Mouse (Mus musculus) hindbrain, embryonic 14.5 days (tissue): Measurements from ENCODE around the gene Slc16a9. TPM values are rescaled to one million over a fixed set of nuclear protein-coding genes. Genes with fewer than 3 reads are reported as not detected.

ENCODE experiments used
- ATAC-seq: fragments of 200-750 bp; cut with Nextera tagmentation; 2 replicates; pipeline ENCODE4 v1.8.0; 2017; ENCODE audit warnings: moderate number of reproducible peaks, mild to moderate bottlenecking, moderate TSS enrichment, moderate library complexity; ENCODE audit not compliant: low FRiP score
- DNase-seq: peaks from one replicate; pipeline ENCODE4 v3.0.0-alpha.2; 2015; ENCODE audit warnings: low spot score
- H3K27ac ChIP-seq: fragments of 300-500 bp; sonication (generic); 2 replicates; pipeline ENCODE4 v1.5.1; 2014; ENCODE audit warnings: mild to moderate bottlenecking, moderate library complexity
- H3K27me3 ChIP-seq: fragments of 300-500 bp; sonication (generic); 2 replicates; pipeline ENCODE4 v1.6.1; 2014; ENCODE audit warnings: mild to moderate bottlenecking, low read length, mixed read lengths; ENCODE audit not compliant: control insufficient read depth, insufficient read depth
- H3K36me3 ChIP-seq: fragments of 300-500 bp; sonication (generic); replicated peaks from 2 replicates; pipeline ENCODE4 v1.6.1; 2014; ENCODE audit not compliant: control insufficient read depth, insufficient read depth
- H3K4me1 ChIP-seq: fragments of 300-500 bp; sonication (generic); replicated peaks from 2 replicates; pipeline ENCODE4 v1.6.1; 2014; ENCODE audit warnings: antibody characterized with exemption, low read length, mixed read lengths; ENCODE audit not compliant: control insufficient read depth, insufficient read depth
- H3K4me2 ChIP-seq: fragments of 300-500 bp; sonication (generic); replicated peaks from 2 replicates; pipeline ENCODE4 v1.6.1; 2014; ENCODE audit warnings: mild to moderate bottlenecking, moderate library complexity
- H3K4me3 ChIP-seq: fragments of 300-500 bp; sonication (generic); replicated peaks from 2 replicates; pipeline ENCODE4 v1.5.1; 2014; ENCODE audit warnings: mild to moderate bottlenecking, low read length
- H3K9ac ChIP-seq: fragments of 300-500 bp; sonication (generic); 2 replicates; pipeline ENCODE4 v1.6.1; 2014
- H3K9me3 ChIP-seq: fragments of 300-500 bp; sonication (generic); 2 replicates; pipeline ENCODE4 v1.6.1; 2016; ENCODE audit warnings: low read length; ENCODE audit not compliant: control insufficient read depth
- WGBS: fragments of 180-500 bp; shearing (Covaris S2); extraction: QIAGEN DNeasy Blood & Tissue Kit; methylation state at CpG from one replicate; pipeline ENCODE4 v1.1.7; 2014; 5-methylcytosine and 5-hydroxymethylcytosine counted together
- polyA plus RNA-seq: library from polyadenylated mRNA; unstranded; fragments of >200 nt; fragmentation: Nextera tagmentation; extraction: Ambion mirVana; gene quantifications from 2 replicates; pipeline ENCODE4 v1.2.1, GENCODE M21; 2014

The Slc16a9 gene
- polyA plus RNA-seq, 1 experiment from 2014 or later = 2.6 TPM

DNA sequence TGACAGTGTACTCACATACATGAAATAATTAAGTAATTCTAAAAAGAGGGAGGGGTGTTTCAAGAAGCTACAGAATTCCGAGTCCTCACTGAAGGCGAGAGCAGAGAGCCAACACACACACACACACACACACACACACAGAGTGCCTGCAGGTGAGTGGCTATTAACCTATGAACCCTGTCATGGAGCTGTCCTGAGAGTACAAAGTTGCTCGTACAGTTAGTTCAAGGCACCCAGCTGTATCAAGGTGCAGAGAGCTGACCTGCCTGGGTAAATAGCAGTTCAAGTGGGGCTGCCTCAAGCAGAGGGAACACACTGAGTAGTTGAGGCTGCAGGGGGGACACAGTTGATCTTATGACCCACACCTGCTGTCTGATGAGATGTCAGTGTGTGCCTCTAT, 17.2 kb downstream of the Slc16a9 start:
- ATAC-seq (no peak), DNase-seq (no peak)
- Histone ChIP-seq H3K9ac (no peak overlapping the region), H3K4me2 (no peak overlapping the region), H3K4me1 (no peaks in the 10 kb centered on the region), H3K36me3 (no peaks in the 10 kb centered on the region), H3K4me3 (no peak overlapping the region), H3K27ac (no peak overlapping the region), H3K9me3 (no peaks in the 10 kb centered on the region), H3K27me3 (no peaks in the 10 kb centered on the region)
- WGBS = 93% methylated on average over 3 of the region's 3 CpGs

DNA sequence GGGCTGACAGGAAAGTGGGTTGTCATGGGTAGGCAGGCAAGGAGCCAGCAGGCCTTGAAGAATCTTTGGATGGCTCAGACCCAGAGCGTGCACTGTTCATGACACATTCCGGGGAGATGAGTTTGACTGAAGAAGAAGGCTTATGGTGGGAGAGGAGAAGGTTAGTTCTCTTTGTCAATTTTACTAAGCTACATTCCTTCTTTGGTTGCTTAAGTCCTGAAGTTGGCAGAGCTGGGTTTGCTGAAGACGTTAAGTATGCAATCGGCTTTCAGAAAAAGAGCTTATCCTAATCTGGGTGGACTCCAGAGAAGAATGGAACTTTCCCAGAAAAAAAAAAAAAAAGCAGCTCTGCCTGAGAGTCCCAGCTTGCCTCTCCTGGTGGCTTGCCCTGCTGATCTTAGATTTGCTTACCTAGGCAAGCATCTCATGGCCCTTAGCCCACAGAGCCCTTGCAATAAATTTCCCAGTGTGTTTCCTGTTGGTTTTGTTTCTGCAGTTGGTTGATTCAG, 18.8 kb downstream of the Slc16a9 start:
- Histone ChIP-seq H3K4me1 (no peaks in the 10 kb centered on the region), H3K4me3 (no peak overlapping the region), H3K4me2 (no peak overlapping the region), H3K9me3 (no peaks in the 10 kb centered on the region), H3K27me3 (no peaks in the 10 kb centered on the region), H3K27ac (no peak overlapping the region), H3K36me3 (no peaks in the 10 kb centered on the region), H3K9ac (no peak overlapping the region)
- no peak for DNase-seq
- ATAC-seq = no peak
- 76% methylated on average over 4 of the region's 4 CpGs for WGBS

DNA sequence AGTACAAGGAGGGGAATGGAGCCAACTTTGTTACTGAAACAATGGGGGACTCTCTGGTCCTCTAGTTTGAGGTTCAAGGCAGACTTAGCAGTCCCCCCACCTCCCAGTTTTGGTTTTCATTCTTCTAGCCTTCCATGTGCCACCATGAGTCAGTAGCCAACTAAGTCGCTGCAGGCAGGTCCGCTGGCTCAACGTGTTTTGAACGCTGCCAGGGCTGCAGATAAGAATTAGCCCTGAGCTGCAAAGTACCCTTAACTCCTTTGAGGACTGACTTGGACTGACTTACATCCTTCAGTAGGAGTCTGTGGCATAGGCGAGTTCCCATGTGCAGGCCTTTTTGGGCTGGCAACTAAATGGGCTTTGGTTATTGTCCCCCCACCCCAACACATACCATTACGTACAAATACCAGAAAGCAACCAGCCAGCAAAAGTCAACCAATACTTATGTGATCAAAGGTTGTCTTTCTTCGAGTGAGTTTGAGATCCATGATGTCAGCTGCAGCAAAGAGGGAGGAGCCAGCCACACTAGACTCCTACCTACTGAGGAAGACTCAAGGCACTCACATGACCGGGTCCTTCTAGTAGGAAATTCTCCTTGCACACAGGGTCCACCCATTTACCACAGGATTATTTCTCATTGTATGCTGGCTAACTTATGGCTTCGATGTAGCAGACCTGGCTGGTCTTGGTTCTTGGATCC, 19.6 kb downstream of the Slc16a9 start:
- no peak overlapping the region for H3K4me2 ChIP-seq
- WGBS = 89% methylated on average over 9 of the region's 9 CpGs
- no peak for ATAC-seq
- H3K36me3 ChIP-seq = no peaks in the 10 kb centered on the region
- H3K27ac ChIP-seq = no peak overlapping the region
- no peak overlapping the region for H3K9ac ChIP-seq
- H3K4me1 ChIP-seq = no peaks in the 10 kb centered on the region
- DNase-seq = no peak
- no peaks in the 10 kb centered on the region for H3K9me3 ChIP-seq
- H3K27me3 ChIP-seq = no peaks in the 10 kb centered on the region
- no peak overlapping the region for H3K4me3 ChIP-seq

DNA sequence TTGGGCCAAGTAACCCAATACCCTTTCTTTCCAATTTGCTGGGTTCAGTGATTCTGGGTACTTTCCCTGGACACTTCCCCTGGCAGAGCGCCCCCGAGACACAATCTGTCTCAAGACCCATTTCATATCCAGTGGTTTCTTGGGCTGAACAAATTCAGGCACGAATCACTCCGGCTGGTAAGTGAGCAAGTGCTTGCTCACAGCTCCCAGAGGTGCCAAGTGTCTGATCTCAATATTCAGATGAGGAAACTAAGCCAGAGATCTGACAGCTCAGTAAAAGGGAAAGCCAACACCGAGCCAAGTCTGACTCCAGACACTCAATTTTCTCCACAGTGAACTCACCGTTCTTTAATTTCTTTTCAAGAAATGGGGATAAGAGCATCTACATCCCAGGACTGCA, 21.6 kb downstream of the Slc16a9 start:
- no peak overlapping the region for H3K4me2 ChIP-seq
- H3K27me3 ChIP-seq = no peaks in the 10 kb centered on the region
- H3K9ac ChIP-seq = no peak overlapping the region
- H3K36me3 ChIP-seq = no peaks in the 10 kb centered on the region
- no peak for DNase-seq
- no peak for ATAC-seq
- no peak overlapping the region for H3K4me3 ChIP-seq
- no peak overlapping the region for H3K27ac ChIP-seq
- H3K9me3 ChIP-seq = no peaks in the 10 kb centered on the region
- H3K4me1 ChIP-seq = no peaks in the 10 kb centered on the region
- WGBS = 86% methylated on average over 6 of the region's 6 CpGs

DNA sequence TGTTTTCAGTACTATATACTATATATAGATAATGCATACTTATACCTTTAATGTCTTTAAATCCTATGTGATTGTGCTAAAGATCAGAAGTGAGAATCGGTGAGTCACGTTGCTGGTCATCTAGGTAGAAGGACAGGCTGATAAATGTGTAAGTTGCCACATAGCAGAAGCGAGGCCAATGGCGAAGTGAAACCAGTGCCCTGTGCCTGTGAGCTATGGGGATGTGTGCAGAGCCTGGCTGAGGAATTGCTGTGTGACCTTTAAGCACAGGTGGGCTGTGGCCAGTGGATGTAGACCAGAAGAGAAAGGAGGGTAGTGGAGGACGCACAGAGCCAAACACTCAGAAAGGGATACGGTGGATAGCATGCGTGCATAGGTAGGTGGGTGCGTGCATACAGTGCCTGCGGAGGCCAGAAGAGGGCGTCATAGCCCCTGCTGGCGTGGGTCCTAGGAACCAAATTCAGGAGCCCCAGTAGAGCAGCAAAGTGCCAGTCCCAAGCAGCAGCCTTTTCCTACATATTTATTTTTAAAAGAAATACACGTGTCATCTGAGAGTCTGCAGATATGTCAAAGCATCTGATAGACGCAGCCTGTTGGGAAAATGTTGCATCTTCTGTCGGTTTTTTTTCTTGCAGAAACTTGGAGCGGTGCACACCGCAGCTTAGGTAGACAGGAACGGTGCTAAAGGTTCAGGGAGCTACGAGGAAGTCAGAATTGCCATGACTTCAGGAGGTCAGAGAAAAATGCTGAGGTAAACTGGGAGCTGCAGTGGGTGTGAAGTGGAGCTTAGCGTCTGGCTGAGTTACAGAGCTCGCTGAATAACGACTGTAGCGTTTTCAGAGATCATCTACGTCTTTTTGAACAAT, 23.9 kb downstream of the Slc16a9 start:
- no peaks in the 10 kb centered on the region for H3K36me3 ChIP-seq
- no peaks in the 10 kb centered on the region for H3K4me1 ChIP-seq
- H3K4me2 ChIP-seq = no peak overlapping the region
- ATAC-seq (no peak), DNase-seq (no peak)
- no peak overlapping the region for H3K4me3 ChIP-seq
- no peak overlapping the region for H3K27ac ChIP-seq
- H3K9ac ChIP-seq = no peak overlapping the region
- WGBS = 79% methylated on average over 23 of the region's 23 CpGs
- no peaks in the 10 kb centered on the region for H3K9me3 ChIP-seq
- no peaks in the 10 kb centered on the region for H3K27me3 ChIP-seq

DNA sequence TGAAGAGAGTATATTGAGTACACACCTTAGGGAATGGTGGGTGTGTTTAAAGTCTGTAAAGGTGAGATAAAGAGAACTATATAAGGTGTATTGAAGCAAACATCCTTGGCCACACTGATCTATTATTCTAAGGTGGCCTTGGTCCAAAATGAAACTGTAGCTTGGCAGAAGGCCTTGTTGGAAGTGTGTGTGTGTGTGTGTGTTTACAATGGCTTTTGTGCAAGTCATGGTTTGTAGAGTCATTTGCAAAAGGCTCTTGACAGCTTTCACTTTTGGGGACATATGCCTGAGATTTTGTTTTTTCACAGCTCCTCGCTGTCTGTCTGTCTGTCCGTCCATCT, 24.5 kb downstream of the Slc16a9 start:
- Histone ChIP-seq H3K9ac (no peak overlapping the region), H3K27ac (no peak overlapping the region), H3K4me2 (no peak overlapping the region), H3K36me3 (no peaks in the 10 kb centered on the region), H3K4me3 (no peak overlapping the region), H3K9me3 (no peaks in the 10 kb centered on the region), H3K27me3 (no peaks in the 10 kb centered on the region), H3K4me1 (no peaks in the 10 kb centered on the region)
- WGBS = 84% methylated on average over 2 of the region's 2 CpGs
- no peak for ATAC-seq
- no peak for DNase-seq

DNA sequence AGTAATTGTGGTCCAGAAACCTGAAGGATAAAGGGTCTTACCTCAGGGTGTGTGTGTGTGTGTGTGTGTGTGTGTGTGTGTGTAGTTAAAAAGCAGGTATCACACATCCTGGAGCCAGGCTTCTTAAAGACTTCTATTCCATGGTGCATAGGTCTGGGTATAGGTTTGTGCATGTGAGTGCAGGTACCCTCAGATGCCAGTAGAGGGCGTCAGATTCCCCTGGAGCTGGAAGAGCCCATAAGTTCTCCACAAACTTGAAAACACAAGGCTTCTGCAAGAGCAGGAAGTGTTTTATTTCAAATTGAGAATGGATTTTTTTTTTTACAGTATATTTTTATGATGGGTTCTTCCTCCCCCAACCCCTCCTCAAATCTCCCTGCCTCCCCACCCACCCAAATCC, 31.8 kb downstream of the Slc16a9 start:
- Histone ChIP-seq H3K27me3 (no peaks in the 10 kb centered on the region), H3K4me1 (no peaks in the 10 kb centered on the region), H3K9me3 (no peaks in the 10 kb centered on the region), H3K27ac (no peak overlapping the region), H3K36me3 (no peaks in the 10 kb centered on the region), H3K4me2 (no peak overlapping the region), H3K9ac (no peak overlapping the region), H3K4me3 (no peak overlapping the region)
- DNase-seq (no peak), ATAC-seq (no peak)
- WGBS = 57% methylated on average over 1 of the region's 1 CpGs

DNA sequence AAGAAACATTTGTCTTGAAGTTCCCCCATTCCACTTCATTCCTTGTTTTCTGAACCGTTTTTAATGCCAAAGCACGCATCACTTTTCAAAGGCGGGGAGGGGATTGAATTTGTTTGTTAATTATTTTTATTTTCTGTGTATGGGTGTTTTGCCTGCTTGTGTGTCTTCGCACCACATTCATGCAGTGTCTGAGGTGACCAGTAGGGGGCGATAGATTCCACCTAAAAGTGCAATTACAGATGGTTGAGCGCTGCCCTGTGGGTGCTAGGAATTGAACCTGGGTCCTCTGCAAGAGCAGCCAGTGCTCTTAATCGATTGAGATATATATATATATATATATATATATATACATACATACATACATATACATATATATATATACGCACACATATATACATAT, 34.4 kb downstream of the Slc16a9 start:
- ATAC-seq (no peak), DNase-seq (no peak)
- H3K36me3 ChIP-seq = no peaks in the 10 kb centered on the region
- no peak overlapping the region for H3K27ac ChIP-seq
- WGBS = 80% methylated on average over 8 of the region's 8 CpGs
- no peak overlapping the region for H3K4me2 ChIP-seq
- H3K4me3 ChIP-seq = no peak overlapping the region
- H3K9me3 ChIP-seq = no peaks in the 10 kb centered on the region
- H3K9ac ChIP-seq = no peak overlapping the region
- no peaks in the 10 kb centered on the region for H3K4me1 ChIP-seq
- H3K27me3 ChIP-seq = no peaks in the 10 kb centered on the region

DNA sequence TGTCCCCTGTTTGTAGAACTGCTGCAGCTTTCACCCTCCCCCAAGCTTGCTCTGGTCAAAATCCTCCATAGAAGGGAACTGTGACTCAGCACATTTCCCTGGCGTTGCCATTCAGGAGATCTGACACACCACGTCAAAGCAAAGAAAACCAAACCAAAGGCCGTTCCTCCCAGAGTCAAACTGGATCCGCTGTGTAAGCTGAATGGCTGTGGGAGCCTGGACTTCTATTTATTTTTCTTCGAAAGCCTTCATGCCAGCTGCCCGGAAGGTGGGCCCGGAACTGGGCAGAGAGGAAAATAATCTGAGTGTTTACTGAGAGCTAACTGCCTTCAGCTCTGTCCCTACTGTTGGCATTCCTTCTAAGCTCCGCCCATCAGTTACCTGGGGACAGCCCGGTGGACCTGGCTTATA, 42.9 kb downstream of the Slc16a9 start:
- no peaks in the 10 kb centered on the region for H3K9me3 ChIP-seq
- ATAC-seq = peak; percentile 24; the same call in 1 of the 2 replicates
- peaks cover 21% of the 10 kb centered on the region for H3K4me1 ChIP-seq
- no peak for DNase-seq
- H3K4me3 ChIP-seq = no peak overlapping the region
- H3K36me3 ChIP-seq = no peaks in the 10 kb centered on the region
- no peak overlapping the region for H3K4me2 ChIP-seq
- peak overlapping the region; percentile 70 for H3K27ac ChIP-seq
- no peak overlapping the region for H3K9ac ChIP-seq
- 35% methylated on average over 9 of the region's 9 CpGs for WGBS
- H3K27me3 ChIP-seq = no peaks in the 10 kb centered on the region
